Mouse (Mus musculus): ENCODE measurements around the gene Degs1. TPM values are rescaled to one million over a fixed set of nuclear protein-coding genes. Genes with fewer than 3 reads are reported as not detected.
A peak's percentile ranks its signal among the peaks of the same experiment; 100 is the strongest.

The Degs1 gene
- polyA plus RNA-seq, 1 experiment, result 34.6 TPM

DNA sequence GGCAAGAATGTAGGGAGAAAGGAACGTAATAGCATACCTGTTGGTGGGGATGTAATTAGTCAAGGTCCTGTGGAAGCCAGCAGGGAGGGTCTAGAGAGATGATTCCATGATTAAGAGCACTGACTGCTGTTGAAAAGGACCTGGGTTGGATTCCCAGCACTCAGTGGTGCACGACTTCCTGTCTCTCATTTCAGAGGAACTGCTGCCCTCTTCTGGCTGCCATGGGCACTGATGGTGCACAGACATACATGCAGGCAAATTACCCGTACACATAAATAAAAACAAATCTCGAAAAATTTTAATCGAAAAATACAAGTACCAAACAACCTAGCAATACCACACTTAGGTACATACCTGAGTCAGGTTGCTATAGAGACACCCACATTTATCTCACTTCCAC, 28.8 kb upstream of the Degs1 start:
- peaks cover 5% of the 10 kb centered on the region; the same call in 1 of the 2 replicates for H3K4me1 ChIP-seq (ENCODE audit: control insufficient read depth, insufficient read depth, insufficient read length)
- peak; percentile 19; the same call in 1 of the 2 replicates for TF ChIP-seq CTCF (IDR thresholded peaks at IDR 0.05; ENCODE audit: extremely low read depth, insufficient read depth, insufficient read length, insufficient replicate concordance)
- TF ChIP-seq POLR2A (IDR thresholded peaks at IDR 0.05; ENCODE audit: low read depth, low read length), result no peak
- H3K27ac ChIP-seq (ENCODE audit: insufficient read depth, low read length), result no peak overlapping the region
- no peak overlapping the region for H3K4me3 ChIP-seq (ENCODE audit: extremely low read depth, insufficient read depth, insufficient read length)
- H3K36me3 ChIP-seq (ENCODE audit: control insufficient read depth, insufficient read depth, low read length), result peaks cover 8% of the 10 kb centered on the region
- no peak for DNase-seq (ENCODE audit: low read depth in 1 of 2, low spot score in 2 of 2)
- H3K27me3 ChIP-seq (ENCODE audit: control insufficient read depth, insufficient read depth, low read length), result no peaks in the 10 kb centered on the region
- WGBS, result 96% methylated on average over 5 of the region's 5 CpGs

DNA sequence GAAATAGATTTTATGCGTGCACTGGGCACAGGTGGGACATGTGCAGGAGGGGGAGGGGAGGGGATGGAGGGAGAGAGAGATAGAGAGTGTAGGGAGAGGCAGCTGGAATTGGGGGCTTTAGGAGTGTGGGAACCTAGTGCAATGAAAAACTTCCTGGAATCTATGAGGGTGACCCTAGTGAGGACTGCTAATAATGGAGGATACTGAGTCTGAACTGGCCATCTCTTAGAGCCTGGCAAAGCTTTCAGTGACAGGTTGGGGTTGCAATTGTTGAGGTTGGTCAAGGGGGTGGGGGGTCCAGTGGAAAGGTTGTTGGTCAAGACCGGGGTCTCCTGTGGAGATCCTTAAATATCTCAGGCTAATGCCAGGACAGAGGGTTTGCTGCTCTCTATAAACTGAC, 27.7 kb upstream of the Degs1 start:
- DNase-seq (ENCODE audit: low read depth in 1 of 2, low spot score in 2 of 2), result no peak
- Histone ChIP-seq H3K4me1 (ENCODE audit: control insufficient read depth, insufficient read depth, insufficient read length) (peaks cover 5% of the 10 kb centered on the region; the same call in 1 of the 2 replicates), H3K36me3 (ENCODE audit: control insufficient read depth, insufficient read depth, low read length) (0 out of 2 replicates have a peak, but pooled peaks cover 1% of the 10 kb centered on the region), H3K4me3 (ENCODE audit: extremely low read depth, insufficient read depth, insufficient read length) (no peak overlapping the region), H3K27me3 (ENCODE audit: control insufficient read depth, insufficient read depth, low read length) (no peaks in the 10 kb centered on the region), H3K27ac (ENCODE audit: insufficient read depth, low read length) (no peak overlapping the region)
- TF ChIP-seq CTCF (IDR thresholded peaks at IDR 0.05; ENCODE audit: extremely low read depth, insufficient read depth, insufficient read length, insufficient replicate concordance), result no peak
- no peak for TF ChIP-seq POLR2A (IDR thresholded peaks at IDR 0.05; ENCODE audit: low read depth, low read length)
- 90% methylated on average over 2 of the region's 2 CpGs for WGBS

DNA sequence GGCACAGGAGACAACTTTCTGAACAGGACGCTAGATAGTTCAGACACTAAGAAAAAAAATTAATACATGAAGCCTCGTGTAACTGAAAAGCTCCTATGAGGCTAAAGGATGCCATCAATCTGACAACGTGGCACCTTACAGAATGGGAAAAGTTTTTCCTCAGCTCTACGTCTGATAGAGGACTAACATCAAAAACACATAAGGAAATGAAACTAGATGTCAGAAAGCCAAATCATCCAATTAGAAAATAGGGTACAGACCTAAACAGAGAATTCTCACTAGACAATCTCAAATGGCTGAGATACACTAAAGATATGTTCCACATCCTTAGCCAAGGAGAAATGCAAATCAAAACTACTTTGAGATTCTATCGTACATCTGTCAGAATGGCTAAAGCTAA, 26.8 kb upstream of the Degs1 start:
- TF ChIP-seq POLR2A (IDR thresholded peaks at IDR 0.05; ENCODE audit: low read depth, low read length), result no peak
- no peak for TF ChIP-seq CTCF (IDR thresholded peaks at IDR 0.05; ENCODE audit: extremely low read depth, insufficient read depth, insufficient read length, insufficient replicate concordance)
- DNase-seq (ENCODE audit: low read depth in 1 of 2, low spot score in 2 of 2), result peak in 1 of 2 experiments; percentile 7
- no peak overlapping the region; the same call in 1 of the 2 replicates for H3K27ac ChIP-seq (ENCODE audit: insufficient read depth, low read length)
- H3K4me1 ChIP-seq (ENCODE audit: control insufficient read depth, insufficient read depth, insufficient read length), result peaks cover 5% of the 10 kb centered on the region; the same call in 1 of the 2 replicates
- WGBS, result 18% methylated on average over 5 of the region's 5 CpGs
- H3K27me3 ChIP-seq (ENCODE audit: control insufficient read depth, insufficient read depth, low read length), result no peaks in the 10 kb centered on the region
- no peak overlapping the region for H3K4me3 ChIP-seq (ENCODE audit: extremely low read depth, insufficient read depth, insufficient read length)
- no peaks in the 10 kb centered on the region for H3K36me3 ChIP-seq (ENCODE audit: control insufficient read depth, insufficient read depth, low read length)

DNA sequence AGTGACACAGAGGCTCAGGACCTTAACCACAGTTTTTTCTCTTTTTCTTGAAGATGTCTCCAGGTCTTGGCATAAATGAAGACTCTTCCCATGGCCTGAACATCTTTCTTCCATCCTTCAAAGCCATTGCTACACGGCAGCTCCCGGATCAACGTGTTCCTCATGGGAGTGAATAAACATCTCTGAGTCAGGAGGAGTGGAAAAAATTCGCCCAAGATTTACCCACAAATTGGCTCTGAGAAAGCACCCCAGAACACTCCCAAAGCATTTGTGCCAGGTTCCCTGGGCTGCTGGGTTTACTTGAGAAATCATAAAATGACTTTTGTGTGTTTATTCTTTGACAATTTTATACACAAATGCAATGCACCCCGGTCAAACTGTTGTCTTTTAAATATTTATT, 20.3 kb upstream of the Degs1 start:
- DNase-seq (ENCODE audit: low read depth in 1 of 2, low spot score in 2 of 2), result no peak
- Histone ChIP-seq H3K36me3 (ENCODE audit: control insufficient read depth, insufficient read depth, low read length) (no peaks in the 10 kb centered on the region), H3K4me1 (ENCODE audit: control insufficient read depth, insufficient read depth, insufficient read length) (no peaks in the 10 kb centered on the region), H3K27me3 (ENCODE audit: control insufficient read depth, insufficient read depth, low read length) (no peaks in the 10 kb centered on the region), H3K4me3 (ENCODE audit: extremely low read depth, insufficient read depth, insufficient read length) (no peak overlapping the region), H3K27ac (ENCODE audit: insufficient read depth, low read length) (no peak overlapping the region)
- no peak for TF ChIP-seq CTCF (IDR thresholded peaks at IDR 0.05; ENCODE audit: extremely low read depth, insufficient read depth, insufficient read length, insufficient replicate concordance)
- TF ChIP-seq POLR2A (IDR thresholded peaks at IDR 0.05; ENCODE audit: low read depth, low read length), result no peak
- WGBS, result 92% methylated on average over 5 of the region's 5 CpGs

DNA sequence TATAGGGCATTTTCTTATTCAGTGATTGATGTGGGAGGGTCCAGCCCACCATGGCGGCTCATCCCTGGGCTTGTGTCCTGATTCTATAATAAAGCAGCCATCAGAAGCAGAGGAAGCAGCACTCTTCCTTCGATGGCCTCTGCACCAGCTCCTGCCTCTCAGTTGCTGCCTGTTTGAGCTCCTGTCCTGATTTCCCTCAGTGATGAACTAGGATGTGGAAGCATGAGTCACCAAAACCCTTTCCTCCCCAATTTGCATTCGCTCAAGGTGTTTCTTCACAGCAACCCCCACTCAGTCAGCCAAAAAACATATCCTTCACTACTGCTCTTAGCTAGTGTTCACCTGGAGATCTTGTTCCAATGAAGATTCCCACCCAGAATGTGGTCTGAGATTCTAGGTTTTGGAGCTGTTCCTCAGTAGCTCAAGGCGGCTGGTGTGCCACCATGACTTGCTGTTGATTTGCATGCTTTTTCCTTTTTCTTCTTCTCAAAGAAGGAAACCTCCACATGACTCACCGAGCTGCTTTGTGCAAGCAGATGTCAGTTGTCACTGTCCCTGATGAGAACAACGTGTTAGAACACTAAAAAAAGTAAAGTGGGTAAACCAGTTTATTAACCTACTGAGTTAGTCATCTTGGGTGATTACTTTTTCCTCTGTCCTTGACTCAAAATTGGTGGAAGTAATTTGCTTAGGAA, 19.7 kb upstream of the Degs1 start:
- DNase-seq (ENCODE audit: low read depth in 1 of 2, low spot score in 2 of 2), result no peak
- H3K27me3 ChIP-seq (ENCODE audit: control insufficient read depth, insufficient read depth, low read length), result no peaks in the 10 kb centered on the region
- TF ChIP-seq CTCF (IDR thresholded peaks at IDR 0.05; ENCODE audit: extremely low read depth, insufficient read depth, insufficient read length, insufficient replicate concordance), result no peak
- TF ChIP-seq POLR2A (IDR thresholded peaks at IDR 0.05; ENCODE audit: low read depth, low read length), result no peak
- H3K36me3 ChIP-seq (ENCODE audit: control insufficient read depth, insufficient read depth, low read length), result no peaks in the 10 kb centered on the region
- H3K4me1 ChIP-seq (ENCODE audit: control insufficient read depth, insufficient read depth, insufficient read length), result no peaks in the 10 kb centered on the region
- no peak overlapping the region for H3K27ac ChIP-seq (ENCODE audit: insufficient read depth, low read length)
- no peak overlapping the region for H3K4me3 ChIP-seq (ENCODE audit: extremely low read depth, insufficient read depth, insufficient read length)
- 67% methylated on average over 6 of the region's 6 CpGs for WGBS

DNA sequence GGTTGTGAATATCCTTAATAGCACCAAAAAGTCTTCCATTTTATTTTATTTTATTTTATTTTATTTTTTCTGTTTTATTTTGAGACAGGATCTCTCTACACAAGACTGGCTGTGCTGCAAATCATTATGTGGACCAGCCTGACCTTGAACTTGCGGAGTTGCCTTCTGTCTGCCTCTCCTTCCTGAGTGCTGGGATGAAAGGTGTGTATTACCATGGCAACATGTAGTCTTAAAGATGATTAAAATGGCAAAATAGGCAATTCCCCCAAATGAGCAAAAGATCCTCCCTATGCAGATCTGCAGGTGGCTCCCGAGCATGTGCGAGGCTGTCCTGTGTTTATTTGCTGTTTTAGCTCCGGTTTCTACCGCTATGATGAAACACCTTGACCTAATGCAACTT, 15.2 kb upstream of the Degs1 start:
- no peaks in the 10 kb centered on the region for H3K4me1 ChIP-seq (ENCODE audit: control insufficient read depth, insufficient read depth, insufficient read length)
- WGBS, result 95% methylated on average over 5 of the region's 5 CpGs
- H3K27ac ChIP-seq (ENCODE audit: insufficient read depth, low read length), result no peak overlapping the region
- no peaks in the 10 kb centered on the region for H3K36me3 ChIP-seq (ENCODE audit: control insufficient read depth, insufficient read depth, low read length)
- DNase-seq (ENCODE audit: low read depth in 1 of 2, low spot score in 2 of 2), result no peak
- TF ChIP-seq CTCF (IDR thresholded peaks at IDR 0.05; ENCODE audit: extremely low read depth, insufficient read depth, insufficient read length, insufficient replicate concordance) (no peak), POLR2A (IDR thresholded peaks at IDR 0.05; ENCODE audit: low read depth, low read length) (no peak)
- no peak overlapping the region for H3K4me3 ChIP-seq (ENCODE audit: extremely low read depth, insufficient read depth, insufficient read length)
- H3K27me3 ChIP-seq (ENCODE audit: control insufficient read depth, insufficient read depth, low read length), result no peaks in the 10 kb centered on the region

DNA sequence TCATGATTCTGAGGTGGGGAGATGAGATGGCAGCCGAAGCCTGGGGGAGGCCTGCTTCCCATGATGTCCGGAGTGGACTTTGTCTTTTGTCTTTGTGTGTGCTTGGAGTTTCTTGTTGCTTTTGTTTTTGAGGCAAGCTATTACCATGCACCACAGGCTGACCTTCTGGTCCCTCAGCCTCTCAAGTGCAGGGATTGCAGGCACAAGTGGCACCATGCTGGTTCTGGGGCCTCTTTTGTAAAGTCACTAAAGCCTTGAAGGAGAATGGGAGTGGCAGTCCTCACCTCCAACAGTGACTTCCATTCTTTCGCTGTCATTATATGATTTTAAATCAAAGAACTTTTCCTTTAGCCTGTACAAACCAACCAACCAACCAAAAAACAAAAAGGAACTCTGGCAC, 14.6 kb upstream of the Degs1 start:
- Histone ChIP-seq H3K27ac (ENCODE audit: insufficient read depth, low read length) (no peak overlapping the region), H3K4me1 (ENCODE audit: control insufficient read depth, insufficient read depth, insufficient read length) (no peaks in the 10 kb centered on the region), H3K4me3 (ENCODE audit: extremely low read depth, insufficient read depth, insufficient read length) (no peak overlapping the region), H3K36me3 (ENCODE audit: control insufficient read depth, insufficient read depth, low read length) (no peaks in the 10 kb centered on the region), H3K27me3 (ENCODE audit: control insufficient read depth, insufficient read depth, low read length) (no peaks in the 10 kb centered on the region)
- 91% methylated on average over 3 of the region's 3 CpGs for WGBS
- no peak for DNase-seq (ENCODE audit: low read depth in 1 of 2, low spot score in 2 of 2)
- TF ChIP-seq POLR2A (IDR thresholded peaks at IDR 0.05; ENCODE audit: low read depth, low read length) (no peak), CTCF (IDR thresholded peaks at IDR 0.05; ENCODE audit: extremely low read depth, insufficient read depth, insufficient read length, insufficient replicate concordance) (no peak)

All from spleen, adult 2 months (tissue).